Mouse (Mus musculus) frontal cortex, postnatal 14 days (tissue): ENCODE measurements around the gene Trak1.

Source experiments
- DNase-seq, 2 experiments: peaks; one replicate each; pipeline ENCODE4 v3.0.0; 2022; ENCODE audit warnings: low spot score in 2 of 2

The Trak1 gene

DNA sequence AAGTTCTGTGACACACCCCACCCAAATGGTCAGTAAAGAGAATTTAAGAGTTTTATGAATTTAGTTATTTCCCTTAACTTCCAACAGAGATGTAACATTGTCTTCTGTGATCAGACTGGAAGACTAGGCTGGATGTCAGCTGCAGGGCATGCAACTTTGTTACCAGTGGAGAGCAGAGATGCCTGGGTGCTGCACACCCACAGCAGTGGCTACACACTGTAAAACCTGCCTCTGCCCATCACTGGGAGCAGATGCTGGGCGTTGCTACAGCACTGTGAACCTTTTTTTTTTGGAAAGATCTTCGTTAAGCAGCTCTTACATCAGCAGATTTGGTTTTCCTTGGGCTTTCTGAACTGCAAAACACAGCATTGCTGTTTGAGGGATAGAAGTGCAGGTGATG is 97.6 kb downstream of the Trak1 start:
- DNase-seq, result no peak

DNA sequence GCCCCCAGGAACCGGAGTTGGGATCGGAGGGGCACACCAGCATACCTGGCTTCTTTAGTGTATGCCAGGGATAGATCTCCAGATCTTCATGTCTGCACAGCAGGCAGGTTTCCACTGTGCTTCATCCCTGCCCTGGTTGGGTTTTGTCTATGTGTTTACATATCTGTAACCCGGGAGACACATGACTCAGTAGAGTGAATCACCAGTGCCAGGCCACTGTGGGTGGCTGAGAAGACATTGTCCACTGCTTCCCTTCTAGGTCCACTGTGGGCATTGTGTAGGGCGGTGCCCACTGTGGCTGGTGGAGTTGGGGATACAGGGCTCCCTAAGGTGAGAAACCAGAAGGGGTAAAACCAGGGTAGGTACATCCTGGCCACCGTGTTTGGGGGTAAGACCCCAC is 98.5 kb downstream of the Trak1 start:
- DNase-seq, result no peak

DNA sequence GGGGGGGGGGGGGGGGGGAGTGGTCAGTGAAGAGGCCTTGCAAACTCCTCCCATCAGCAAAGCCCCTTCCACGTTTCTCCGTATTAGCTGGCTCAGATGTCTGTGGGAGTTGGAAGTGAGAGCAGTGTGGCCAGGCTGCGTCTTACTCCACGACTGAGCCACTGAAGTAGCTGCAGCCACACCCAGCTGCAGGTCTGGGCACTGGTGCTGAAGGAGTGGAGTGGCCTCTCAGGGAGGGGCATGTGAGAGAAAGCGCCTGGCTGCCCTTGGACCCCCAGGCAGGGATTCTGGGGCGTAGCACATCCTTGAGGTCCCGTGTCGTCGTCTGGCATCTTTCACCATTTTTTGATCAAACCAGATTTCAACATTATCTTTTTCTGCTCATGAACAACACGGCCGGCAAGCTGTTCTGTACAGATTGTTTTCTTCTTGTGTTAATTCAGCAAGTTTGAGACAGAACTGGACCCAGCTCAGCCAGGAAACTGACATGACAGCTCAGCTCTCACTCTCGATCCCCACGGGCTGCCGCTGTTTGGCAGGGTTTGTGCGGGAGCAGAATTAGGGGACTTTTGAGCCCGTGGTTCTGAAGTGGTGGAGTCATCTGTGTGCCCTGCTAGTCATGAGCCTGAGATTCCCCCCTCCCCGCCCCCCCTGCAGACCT is 100.9 kb downstream of the Trak1 start:
- no peak for DNase-seq

DNA sequence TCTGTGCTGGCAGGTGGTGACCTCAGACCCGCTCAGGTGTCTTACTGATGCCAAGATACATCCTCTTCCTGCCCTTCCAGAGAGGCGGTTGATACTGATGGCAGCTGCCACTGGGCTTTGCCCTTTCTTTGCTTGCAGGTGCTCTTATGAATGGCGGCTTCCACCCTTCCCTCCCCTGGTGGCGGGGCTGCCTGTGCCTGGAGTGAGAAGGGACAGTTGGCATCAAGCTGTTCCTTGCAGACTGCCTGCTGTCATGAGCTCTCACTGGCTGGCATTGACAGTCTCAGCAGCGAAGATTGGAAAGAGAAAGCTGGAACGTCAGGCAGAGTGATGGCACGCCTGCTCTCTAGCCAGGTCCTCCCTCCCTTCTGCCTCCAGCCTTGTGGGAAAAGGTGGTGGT is 101.5 kb downstream of the Trak1 start:
- peak in 1 of 2 experiments; percentile 69 for DNase-seq

DNA sequence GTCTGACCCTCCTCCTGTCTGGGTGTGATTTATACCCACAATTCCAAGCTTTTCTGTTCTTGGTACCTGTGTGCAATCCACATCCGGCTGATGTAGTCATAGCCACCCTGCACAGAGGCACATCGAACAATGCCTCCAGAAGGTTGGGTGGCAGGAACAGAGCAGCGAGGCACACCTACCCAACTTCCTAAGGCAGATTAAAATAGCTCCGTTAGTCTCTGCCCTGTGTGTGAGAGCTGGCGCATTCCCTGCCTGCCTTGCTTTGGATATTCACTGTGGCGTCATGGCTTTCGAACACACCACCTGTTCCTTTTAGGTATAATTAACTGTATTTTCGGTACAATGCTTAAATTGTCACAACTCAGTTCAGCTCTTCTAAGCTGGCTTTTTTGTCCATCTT is 103.3 kb downstream of the Trak1 start:
- DNase-seq, result no peak

DNA sequence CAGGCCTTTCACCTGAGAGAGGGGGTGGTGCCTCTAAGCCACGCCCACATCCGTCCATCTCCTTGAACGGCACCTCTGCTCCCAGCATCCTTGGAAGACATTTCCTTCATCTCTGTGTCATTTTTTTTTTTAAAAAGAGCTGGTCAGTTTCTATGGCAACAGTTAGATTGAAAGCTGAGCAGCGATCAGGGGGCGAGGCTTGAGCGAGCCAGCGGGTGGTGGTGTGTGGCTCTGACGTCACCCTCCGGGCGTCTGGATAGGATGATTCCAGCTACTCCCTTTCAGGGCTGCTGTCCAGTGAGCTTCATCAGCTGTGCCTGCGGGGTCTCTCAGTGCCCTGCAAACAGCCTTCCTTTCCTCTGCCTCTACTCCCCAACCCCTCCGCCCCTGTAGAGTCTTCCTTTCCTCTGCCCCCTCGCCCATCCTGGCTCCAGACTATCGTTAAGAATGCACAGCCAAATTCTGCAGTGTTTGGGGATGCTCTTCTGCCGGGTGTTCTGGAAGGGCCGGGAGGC is 105.9 kb downstream of the Trak1 start:
- DNase-seq, result peak; percentile 83 to 86

DNA sequence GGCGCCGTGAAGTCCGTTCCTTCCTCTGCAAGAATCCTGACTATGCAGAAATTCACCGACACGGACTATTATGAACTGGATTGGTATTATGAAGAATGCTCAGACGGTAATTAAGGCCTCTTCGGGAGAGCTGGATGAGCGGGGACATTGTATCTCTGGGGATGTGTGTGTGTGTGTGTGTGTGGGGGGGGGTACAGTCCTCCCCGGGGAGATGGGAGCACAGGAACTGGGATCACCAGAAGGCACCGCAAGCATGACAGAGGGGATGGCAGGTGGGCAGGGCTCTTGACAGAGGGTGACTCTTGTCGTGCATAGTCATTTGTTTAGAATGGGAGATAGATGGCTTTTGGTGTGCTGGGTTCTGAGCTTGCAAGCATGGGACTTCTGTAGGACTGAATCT is 106.4 kb downstream of the Trak1 start:
- DNase-seq, result no peak

DNA sequence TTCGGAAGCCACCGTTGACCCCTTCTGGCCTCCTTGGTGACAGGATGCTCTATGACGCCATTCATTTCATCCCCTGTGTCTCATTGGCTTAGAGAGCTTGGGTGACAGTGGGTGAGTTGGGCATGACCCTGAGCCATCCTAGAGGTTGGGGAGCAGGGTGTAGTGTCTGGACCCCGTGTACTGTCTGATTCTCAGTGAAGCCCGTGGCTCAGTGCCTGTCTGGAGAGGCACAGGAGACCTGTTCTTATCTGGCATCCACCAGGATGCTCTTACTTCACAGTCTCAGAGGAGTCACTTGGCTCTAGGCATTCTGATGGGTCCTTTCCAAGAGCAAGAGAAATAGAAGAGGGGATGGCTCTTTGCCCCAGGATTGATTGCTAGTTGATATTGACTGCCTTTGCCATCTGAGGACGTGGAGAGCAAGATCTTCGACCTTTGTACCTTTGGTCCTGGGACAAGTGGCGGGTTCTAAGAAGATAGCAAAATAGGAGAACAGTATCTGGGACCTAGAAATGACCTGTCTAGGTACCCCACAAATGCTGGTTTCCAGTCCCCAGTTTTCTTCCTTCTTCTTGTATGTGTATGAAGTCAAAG is 107.9 kb downstream of the Trak1 start:
- no peak for DNase-seq

DNA sequence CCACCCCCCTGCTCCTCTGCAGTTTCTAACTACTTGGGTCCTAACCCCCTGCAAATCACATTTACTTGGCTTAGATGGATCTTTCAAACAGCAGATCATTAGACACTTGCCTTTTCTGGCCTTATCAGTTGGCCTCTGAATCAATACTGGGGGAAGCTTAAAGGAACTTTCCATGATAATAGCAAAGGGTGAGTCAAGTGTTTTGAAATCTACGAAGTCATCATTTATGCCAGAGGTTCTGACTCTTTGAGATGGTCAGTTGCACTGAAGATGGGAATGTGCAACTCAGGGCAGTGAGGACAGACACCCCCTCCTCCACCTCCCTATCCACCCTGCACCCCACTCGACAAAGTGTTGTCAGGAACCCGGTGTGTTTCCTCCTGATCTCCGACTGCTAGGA is 108.5 kb downstream of the Trak1 start:
- DNase-seq, result no peak

DNA sequence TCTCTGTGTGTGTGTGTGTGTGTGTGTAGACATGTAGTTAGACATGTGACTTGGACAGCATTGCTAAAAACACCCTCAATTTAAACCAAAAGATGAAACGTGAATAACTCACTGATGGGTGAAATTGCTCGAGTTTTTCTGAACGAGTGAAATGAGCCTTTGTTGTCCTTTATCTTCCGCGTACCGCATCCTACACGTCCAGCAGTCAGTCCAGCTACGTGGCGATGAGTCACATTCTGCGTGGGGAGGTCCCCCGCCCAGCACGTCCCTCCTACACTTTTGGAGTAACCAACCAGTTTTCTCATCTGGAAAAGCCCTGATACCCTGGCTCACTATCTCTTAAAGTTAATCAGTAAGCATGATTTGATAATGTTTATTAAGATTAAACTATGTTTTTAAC is 116.9 kb downstream of the Trak1 start:
- DNase-seq, result no peak

DNA sequence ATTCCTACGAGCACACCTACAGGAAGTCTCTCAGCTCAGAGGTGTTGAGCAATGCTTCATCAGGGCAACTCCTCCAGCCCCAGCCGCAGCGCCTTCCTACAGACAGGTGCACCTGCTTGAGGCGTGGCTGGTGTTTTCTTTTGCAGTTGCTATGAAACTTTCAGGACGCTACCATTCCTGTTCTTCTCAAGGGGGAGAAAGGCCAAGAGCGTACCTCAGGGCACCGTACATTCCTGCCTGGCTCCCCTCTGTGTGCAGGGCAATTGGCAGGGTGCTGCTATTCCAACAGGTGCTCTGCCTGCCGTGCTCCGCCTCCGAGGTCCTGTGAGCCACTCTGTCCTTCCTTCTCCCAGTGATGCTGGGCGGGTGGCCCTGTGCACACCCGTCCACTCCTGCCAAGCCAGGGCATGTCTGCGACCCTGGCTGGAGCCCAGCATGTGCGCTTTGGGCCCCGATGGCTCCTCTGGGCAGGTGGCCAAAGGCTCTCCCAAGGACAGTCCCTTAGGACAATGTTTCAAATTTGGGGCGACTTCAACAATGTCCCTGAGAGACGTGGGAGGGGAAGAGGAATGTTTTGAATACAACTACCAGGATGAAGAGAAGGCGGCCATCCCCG is 118.4 kb downstream of the Trak1 start:
- no peak for DNase-seq

DNA sequence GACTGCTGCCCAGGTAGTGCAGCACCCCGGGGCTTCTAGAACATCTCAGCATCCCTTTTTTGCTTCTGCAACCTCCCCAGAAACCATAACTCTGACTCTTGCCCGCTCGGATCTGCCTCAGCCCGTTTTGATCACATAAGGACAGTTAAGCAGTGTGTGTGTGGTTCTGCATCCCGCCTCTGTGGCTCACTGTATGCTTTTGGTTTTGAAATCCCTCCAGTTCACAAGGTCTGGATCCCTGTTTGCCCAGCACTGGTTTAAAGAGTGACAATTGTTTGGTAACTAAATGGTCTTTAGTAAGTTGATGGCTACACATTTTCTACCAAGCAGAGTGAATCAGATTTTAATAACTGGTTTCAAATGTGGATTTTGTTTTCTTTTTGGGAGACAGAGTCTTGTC is 119.2 kb downstream of the Trak1 start:
- DNase-seq, result no peak

DNA sequence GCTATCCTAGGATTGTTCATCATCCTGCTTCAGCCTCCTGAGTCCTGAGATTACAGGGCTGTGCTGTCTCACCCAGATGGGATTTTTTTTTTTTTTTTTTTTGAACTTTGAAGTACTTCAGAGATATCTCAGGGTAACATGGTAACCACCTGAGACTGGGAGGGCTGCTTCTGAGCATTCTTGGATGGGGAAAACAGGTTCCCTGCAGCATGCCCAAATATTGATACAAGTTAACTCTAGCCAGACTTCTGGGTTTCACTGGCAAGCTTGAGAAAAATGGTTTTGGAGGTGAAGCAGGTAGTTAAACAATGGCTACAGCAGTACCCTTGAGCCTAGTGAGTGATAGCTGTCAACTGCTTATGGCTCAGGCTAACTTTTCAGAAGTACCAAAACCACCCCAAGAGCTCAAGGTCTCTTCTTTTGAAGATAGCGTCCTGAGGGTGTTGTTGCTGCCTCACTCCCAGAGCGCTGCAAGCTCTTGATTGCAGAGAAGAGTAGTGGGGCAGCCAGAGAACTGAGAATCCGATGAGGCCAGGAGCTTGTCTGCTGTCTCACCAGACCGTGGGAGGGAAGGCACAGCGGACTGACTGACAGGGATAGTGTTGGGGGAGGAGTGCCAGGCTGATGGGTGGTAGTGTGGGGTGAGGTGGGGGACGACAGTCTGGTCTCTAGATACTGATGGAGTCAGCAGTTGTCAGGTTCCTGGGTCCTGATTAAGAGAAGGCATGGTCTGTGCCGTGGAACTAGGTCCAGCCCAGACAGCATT is 119.8 kb downstream of the Trak1 start:
- no peak for DNase-seq

DNA sequence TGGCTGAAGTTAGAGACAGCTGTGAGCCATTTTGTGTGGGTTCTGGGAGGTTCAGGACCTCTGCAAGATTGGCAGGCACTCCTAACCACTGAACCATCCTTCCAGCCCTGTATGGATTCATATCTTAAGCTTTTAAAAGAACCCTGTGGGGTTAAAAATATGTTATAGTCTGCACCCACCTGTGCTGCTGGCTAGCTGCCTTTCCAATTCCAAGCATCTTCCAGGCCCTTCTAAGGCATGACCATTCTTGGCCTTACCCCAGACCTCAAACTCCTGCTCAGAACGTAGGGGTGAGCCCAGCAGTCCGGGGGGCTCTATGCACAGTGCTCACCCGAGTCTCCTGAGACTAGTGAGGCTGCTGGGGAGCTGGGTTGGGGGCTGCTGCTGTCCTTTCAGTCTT is 121.7 kb downstream of the Trak1 start:
- DNase-seq, result no peak

DNA sequence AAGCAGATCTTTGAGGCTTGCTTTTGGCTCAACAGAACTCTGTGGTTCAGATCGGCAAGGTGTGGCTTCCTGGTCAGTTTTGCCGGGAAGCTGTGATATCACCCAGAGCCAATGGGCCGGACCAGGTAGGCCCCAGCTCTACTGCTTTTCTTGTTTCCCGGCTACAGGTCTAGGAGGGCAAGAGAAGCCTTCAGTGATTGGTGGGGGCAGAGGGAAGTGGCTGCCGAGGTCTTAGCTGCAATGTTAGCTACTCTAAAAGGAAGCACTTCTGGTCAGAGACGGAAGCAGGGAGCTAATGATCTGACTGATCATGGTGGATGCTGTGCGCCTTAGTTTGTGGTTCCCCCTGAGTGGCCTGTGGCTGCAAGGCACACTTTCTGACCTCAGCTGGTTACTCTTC is 122.3 kb downstream of the Trak1 start:
- no peak for DNase-seq

DNA sequence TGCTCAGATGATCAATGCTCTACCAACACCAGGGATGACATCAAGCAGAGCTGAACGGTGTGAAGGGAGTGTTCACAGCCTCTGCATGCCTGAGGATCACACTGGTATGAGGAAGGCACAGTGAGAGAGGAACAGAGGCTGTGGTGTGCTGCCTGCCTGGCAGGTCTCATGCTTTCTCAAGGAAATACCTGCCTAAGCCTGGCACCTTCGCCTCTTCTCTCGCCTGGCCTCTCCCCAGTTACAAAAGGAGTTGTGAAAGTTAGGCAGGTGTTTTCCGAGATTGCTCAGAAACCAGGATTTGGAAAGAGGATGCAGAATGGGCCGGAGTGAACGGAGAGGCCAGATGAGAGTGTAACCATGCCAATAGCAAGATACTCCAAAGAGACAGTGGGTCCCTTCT is 123.5 kb downstream of the Trak1 start:
- DNase-seq, result no peak

DNA sequence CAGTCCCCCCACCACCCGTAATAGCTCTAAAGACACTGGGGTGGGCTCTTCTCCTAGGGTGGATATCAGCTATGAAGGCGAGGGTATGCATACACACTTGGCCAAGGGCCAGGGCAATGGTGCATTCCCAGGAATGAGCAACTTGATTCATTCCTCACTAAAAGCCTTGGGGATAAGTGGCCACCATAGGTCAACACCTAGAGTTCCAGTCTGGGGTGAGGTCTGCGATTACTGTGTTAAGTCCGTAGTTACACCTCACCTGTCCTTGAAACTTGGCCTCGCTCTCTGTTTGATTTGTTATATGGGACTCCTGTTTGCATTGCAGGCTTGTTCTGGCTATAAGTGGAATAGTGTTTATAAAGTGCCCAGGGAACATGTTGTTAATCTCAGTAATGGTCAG is 125.1 kb downstream of the Trak1 start:
- DNase-seq, result no peak

DNA sequence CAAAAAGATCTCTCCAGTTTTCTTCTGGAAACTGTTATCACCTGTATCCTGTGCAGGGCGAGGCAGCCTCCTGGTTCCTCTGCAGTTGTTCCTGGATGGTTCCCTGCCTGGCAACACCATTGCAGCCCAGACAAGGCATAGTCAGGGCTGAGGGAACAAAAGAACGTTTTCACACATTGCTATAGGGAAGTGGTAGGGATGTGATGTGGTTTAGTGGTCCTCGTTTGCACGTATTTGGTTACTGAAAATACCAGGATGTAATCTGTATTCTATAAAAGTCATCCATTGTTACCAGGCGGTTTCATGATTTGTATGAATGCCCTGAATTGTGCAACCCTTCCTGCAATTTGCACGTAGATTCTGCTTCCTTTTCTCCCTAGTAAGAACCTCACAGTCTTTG is 126.3 kb downstream of the Trak1 start:
- DNase-seq, result no peak

DNA sequence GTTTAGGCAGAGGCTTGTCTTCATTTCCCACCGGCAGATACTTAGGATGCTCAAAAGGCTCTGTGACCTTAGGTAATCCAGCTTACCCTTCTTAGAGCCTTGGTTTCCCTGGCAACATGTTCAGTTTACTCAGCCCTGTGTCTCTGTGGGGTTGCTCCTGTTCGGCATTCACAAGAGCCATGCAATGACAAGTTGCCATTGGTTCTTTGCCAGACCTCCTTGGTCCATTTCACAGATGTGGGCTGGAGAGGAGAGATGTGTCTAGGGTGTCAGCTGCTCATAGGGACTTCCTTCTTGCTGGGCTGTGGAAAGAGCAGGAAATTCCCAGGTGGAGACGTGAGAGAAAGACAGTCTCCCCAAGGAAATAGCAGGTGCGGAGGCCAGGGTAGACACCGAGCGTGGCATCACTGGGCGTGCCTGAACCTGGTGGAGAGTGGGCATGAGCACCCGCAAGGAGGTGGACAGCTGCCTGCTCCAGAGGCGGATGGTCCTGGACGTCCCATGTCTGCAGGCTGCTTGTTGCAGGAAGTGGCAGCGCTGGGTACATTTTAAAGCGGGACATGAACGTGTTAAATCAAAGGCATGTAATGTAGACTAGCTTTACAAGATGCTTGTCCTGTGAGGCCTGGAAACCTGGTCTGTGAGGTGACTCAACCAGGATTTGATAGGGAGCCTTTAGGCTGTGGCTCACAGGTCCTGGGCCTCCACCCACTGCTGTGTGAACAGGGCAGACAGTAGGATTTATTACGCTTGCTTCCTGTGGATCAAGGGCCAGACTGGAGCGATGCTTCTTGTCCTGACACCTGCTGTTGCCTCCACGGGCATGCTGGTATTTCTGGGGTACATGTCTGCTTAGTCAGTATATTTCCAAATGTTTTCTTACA is 127.2 kb downstream of the Trak1 start:
- no peak for DNase-seq

DNA sequence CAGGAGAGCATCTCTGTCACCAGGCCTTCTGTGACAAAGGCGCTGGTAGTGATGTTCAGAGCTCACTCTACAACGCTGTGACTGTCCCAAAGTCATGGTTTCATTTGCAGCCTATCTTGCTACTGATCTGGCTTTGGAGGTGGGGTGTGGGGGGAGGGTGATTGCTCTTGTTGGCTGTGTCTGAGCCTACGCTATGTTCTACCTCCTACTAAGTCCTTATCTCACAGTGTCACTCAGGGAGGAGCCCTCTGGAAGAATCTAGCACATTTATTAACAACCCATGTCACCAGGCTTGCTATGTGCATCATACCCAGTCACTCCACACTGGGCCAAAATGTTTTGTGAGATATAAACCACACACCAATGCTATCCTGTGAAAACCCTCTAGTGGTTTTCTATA is 129.1 kb downstream of the Trak1 start:
- DNase-seq, result no peak

DNA sequence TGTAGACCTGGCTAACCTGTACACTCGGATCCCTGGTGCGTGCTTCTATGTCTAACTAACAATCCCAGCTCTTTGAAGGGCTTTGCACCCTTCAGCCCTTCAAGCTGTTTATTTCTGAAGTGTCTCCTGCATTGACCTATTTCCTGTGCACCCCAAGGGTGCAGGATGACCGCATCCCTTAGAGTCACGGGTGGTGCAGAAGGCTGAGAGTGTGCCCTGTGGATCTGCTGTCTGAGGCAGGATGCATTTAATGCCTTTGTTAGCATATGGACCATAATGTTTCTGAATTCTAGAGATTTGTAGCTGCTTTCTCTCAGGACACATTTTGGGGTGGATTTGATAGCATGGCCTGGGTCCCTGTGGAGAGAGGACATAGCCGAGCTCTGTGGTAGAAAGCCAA is 129.6 kb downstream of the Trak1 start:
- DNase-seq, result no peak

DNA sequence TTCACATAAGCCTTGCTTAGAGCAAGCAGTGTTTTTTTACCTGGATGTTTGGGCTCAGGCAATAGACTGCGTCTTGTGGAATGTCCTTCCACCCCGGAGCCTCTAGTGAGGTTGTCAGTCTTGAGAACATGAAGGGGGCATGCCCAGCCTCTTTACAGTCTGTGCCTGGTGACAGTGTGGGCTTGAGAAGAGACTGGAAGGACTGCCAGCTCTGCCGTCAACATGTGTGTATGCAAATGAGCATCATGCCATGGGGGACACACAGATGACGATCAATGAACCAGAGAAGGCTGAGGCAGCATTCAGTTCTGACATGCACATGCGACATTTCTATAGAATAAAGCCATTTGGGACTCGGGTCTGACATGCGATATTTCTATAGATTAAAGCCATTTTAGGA is 132.3 kb downstream of the Trak1 start:
- DNase-seq, result no peak
